Mouse (Mus musculus): Measurements from ENCODE around the gene Uncx. TPM values are rescaled to one million over a fixed set of nuclear protein-coding genes. Genes with fewer than 3 reads are reported as not detected.

The Uncx gene
- polyA plus RNA-seq (2012; rRNA removed) (0.20 TPM in 2 replicates), polyA plus RNA-seq (2014; fragmentation: Nextera tagmentation; extraction: Ambion mirVana) (0.07 and 0.12 TPM in 2 replicates)

GRCm38 (mm10) chr5:139543214-139543613 is at the start of gene Uncx:
TSS of gene Uncx (plus strand) at chr5:139543494.
- under 1% methylated on average over 15 of the region's 15 CpGs for WGBS
- Histone ChIP-seq H3K9ac (ENCODE audit: low read depth, low read length, severe bottlenecking) (no peak within 1 kb of the TSS), H3K27ac (replicated peaks; ENCODE audit: low read depth, low read length) (no peak within 1 kb of the TSS)

GRCm38 (mm10) chr5:139493690-139494089 is 49.6 kb upstream of the Uncx start:
- no peak overlapping the region for H3K4me3 ChIP-seq (replicated peaks; ENCODE audit: low read length)
- H3K9me3 ChIP-seq (ENCODE audit: control insufficient read depth, low read length), result no peaks in the 10 kb centered on the region
- H3K27me3 ChIP-seq (ENCODE audit: control insufficient read depth, insufficient read depth, low read length), result no peaks in the 10 kb centered on the region
- H3K36me3 ChIP-seq (ENCODE audit: control insufficient read depth, insufficient read depth, low read length), result no peaks in the 10 kb centered on the region
- no peak overlapping the region for H3K4me2 ChIP-seq (replicated peaks; ENCODE audit: low read depth, low read length, severe bottlenecking)
- H3K9ac ChIP-seq (ENCODE audit: low read depth, low read length, severe bottlenecking), result no peak overlapping the region
- DNase-seq (ENCODE audit: low spot score) (no peak), ATAC-seq (ENCODE audit: low FRiP score, low read depth) (no peak)
- H3K4me1 ChIP-seq (ENCODE audit: control insufficient read depth, insufficient read depth, low read length), result no peaks in the 10 kb centered on the region; the same call in 1 of the 2 replicates
- 26% methylated on average over 5 of the region's 5 CpGs for WGBS
- no peak for TF ChIP-seq POLR2A (IDR thresholded peaks at IDR 0.05; ENCODE audit: borderline replicate concordance, extremely low read depth, insufficient read depth, insufficient read length)
- no peak overlapping the region for H3K27ac ChIP-seq (replicated peaks; ENCODE audit: low read depth, low read length)

More at GRCm38 (mm10) chr5:139543214-139543613, at the start of gene Uncx:
- peaks cover 97% of the 10 kb centered on the region for H3K27me3 ChIP-seq (ENCODE audit: control insufficient read depth, insufficient read depth, low read length)
- no peaks in the 10 kb centered on the region for H3K9me3 ChIP-seq (ENCODE audit: control insufficient read depth, low read length)
- no peak for TF ChIP-seq POLR2A (IDR thresholded peaks at IDR 0.05; ENCODE audit: borderline replicate concordance, extremely low read depth, insufficient read depth, insufficient read length)
- H3K36me3 ChIP-seq (ENCODE audit: control insufficient read depth, insufficient read depth, low read length), result no peaks in the 10 kb centered on the region
- H3K4me2 ChIP-seq (replicated peaks; ENCODE audit: low read depth, low read length, severe bottlenecking), result 0 out of 2 replicates have a peak within 1 kb of the TSS, but pooled peaks have one; percentile 13
- no peaks in the 10 kb centered on the region for H3K4me1 ChIP-seq (ENCODE audit: control insufficient read depth, insufficient read depth, low read length)
- ATAC-seq (ENCODE audit: low FRiP score, low read depth) (no peak), DNase-seq (ENCODE audit: low spot score) (no peak)
- H3K4me3 ChIP-seq (replicated peaks; ENCODE audit: low read length), result peak within 1 kb of the TSS; percentile 8

GRCm38 (mm10) chr5:139495019-139495669 is 48.1 kb upstream of the Uncx start:
- H3K4me3 ChIP-seq (replicated peaks; ENCODE audit: low read length), result no peak overlapping the region
- no peaks in the 10 kb centered on the region for H3K27me3 ChIP-seq (ENCODE audit: control insufficient read depth, insufficient read depth, low read length)
- 13% methylated on average over 22 of the region's 22 CpGs for WGBS
- H3K27ac ChIP-seq (replicated peaks; ENCODE audit: low read depth, low read length), result no peak overlapping the region
- ATAC-seq (ENCODE audit: low FRiP score, low read depth), result peak; percentile 30; the same call in 1 of the 2 replicates
- no peak for TF ChIP-seq POLR2A (IDR thresholded peaks at IDR 0.05; ENCODE audit: borderline replicate concordance, extremely low read depth, insufficient read depth, insufficient read length)
- 0 out of 2 replicates have a peak overlapping the region, but pooled peaks have one; percentile 7 for H3K9ac ChIP-seq (ENCODE audit: low read depth, low read length, severe bottlenecking)
- no peaks in the 10 kb centered on the region for H3K9me3 ChIP-seq (ENCODE audit: control insufficient read depth, low read length)
- peak overlapping the region; percentile 15; the same call in 1 of the 2 replicates for H3K4me2 ChIP-seq (replicated peaks; ENCODE audit: low read depth, low read length, severe bottlenecking)
- H3K36me3 ChIP-seq (ENCODE audit: control insufficient read depth, insufficient read depth, low read length), result no peaks in the 10 kb centered on the region
- H3K4me1 ChIP-seq (ENCODE audit: control insufficient read depth, insufficient read depth, low read length), result no peaks in the 10 kb centered on the region; the same call in 1 of the 2 replicates
- peak; percentile 53 for DNase-seq (ENCODE audit: low spot score)

GRCm38 (mm10) chr5:139496939-139497338 is 46.4 kb upstream of the Uncx start:
- no peak overlapping the region for H3K4me3 ChIP-seq (replicated peaks; ENCODE audit: low read length)
- no peak for ATAC-seq (ENCODE audit: low FRiP score, low read depth)
- DNase-seq (ENCODE audit: low spot score), result no peak
- no peak overlapping the region for H3K9ac ChIP-seq (ENCODE audit: low read depth, low read length, severe bottlenecking)
- no peak for TF ChIP-seq POLR2A (IDR thresholded peaks at IDR 0.05; ENCODE audit: borderline replicate concordance, extremely low read depth, insufficient read depth, insufficient read length)
- no peak overlapping the region for H3K27ac ChIP-seq (replicated peaks; ENCODE audit: low read depth, low read length)
- H3K4me2 ChIP-seq (replicated peaks; ENCODE audit: low read depth, low read length, severe bottlenecking), result no peak overlapping the region
- 47% methylated on average over 5 of the region's 5 CpGs for WGBS
- H3K27me3 ChIP-seq (ENCODE audit: control insufficient read depth, insufficient read depth, low read length), result no peaks in the 10 kb centered on the region
- no peaks in the 10 kb centered on the region for H3K36me3 ChIP-seq (ENCODE audit: control insufficient read depth, insufficient read depth, low read length)
- H3K9me3 ChIP-seq (ENCODE audit: control insufficient read depth, low read length), result no peaks in the 10 kb centered on the region
- no peaks in the 10 kb centered on the region; the same call in 1 of the 2 replicates for H3K4me1 ChIP-seq (ENCODE audit: control insufficient read depth, insufficient read depth, low read length)

GRCm38 (mm10) chr5:139498791-139499190 is 44.5 kb upstream of the Uncx start:
- Histone ChIP-seq H3K27me3 (ENCODE audit: control insufficient read depth, insufficient read depth, low read length) (no peaks in the 10 kb centered on the region), H3K27ac (replicated peaks; ENCODE audit: low read depth, low read length) (no peak overlapping the region), H3K4me3 (replicated peaks; ENCODE audit: low read length) (no peak overlapping the region), H3K4me2 (replicated peaks; ENCODE audit: low read depth, low read length, severe bottlenecking) (no peak overlapping the region), H3K9ac (ENCODE audit: low read depth, low read length, severe bottlenecking) (no peak overlapping the region), H3K36me3 (ENCODE audit: control insufficient read depth, insufficient read depth, low read length) (no peaks in the 10 kb centered on the region), H3K9me3 (ENCODE audit: control insufficient read depth, low read length) (no peaks in the 10 kb centered on the region), H3K4me1 (ENCODE audit: control insufficient read depth, insufficient read depth, low read length) (no peaks in the 10 kb centered on the region; the same call in 1 of the 2 replicates)
- TF ChIP-seq POLR2A (IDR thresholded peaks at IDR 0.05; ENCODE audit: borderline replicate concordance, extremely low read depth, insufficient read depth, insufficient read length), result no peak
- DNase-seq (ENCODE audit: low spot score) (no peak), ATAC-seq (ENCODE audit: low FRiP score, low read depth) (no peak)
- WGBS, result 57% methylated on average over 5 of the region's 5 CpGs
